Mouse (Mus musculus): ENCODE measurements around the gene Ttll11. TPM values are rescaled to one million over a fixed set of nuclear protein-coding genes. Genes with fewer than 3 reads are reported as not detected.

The Ttll11 gene
- polyA plus RNA-seq, 1 experiment from 2014 or later: 1.8 TPM

GRCm38 (mm10) chr2:35843896-35844690 lies 135.6 kb downstream of the Ttll11 start:
- H3K9me3 ChIP-seq (replicated peaks): no peaks in the 10 kb centered on the region
- no peak overlapping the region for H3K4me3 ChIP-seq
- no peak overlapping the region for H3K4me2 ChIP-seq
- H3K9ac ChIP-seq: no peak overlapping the region
- H3K27me3 ChIP-seq: no peaks in the 10 kb centered on the region; the same call in 1 of the 2 replicates
- WGBS: 32% methylated on average over 13 of the region's 13 CpGs
- no peaks in the 10 kb centered on the region for H3K36me3 ChIP-seq (ENCODE audit: poor library complexity, severe bottlenecking)
- no peak for ATAC-seq
- H3K4me1 ChIP-seq: peaks cover 47% of the 10 kb centered on the region
- H3K27ac ChIP-seq: no peak overlapping the region

- ATAC-seq: peak; percentile 73
- Histone ChIP-seq H3K9ac (no peak overlapping the region), H3K27ac (peak overlapping the region; percentile 21), H3K36me3 (ENCODE audit: poor library complexity, severe bottlenecking) (no peaks in the 10 kb centered on the region), H3K4me3 (no peak overlapping the region), H3K4me1 (peaks cover 47% of the 10 kb centered on the region), H3K4me2 (no peak overlapping the region), H3K27me3 (no peaks in the 10 kb centered on the region; the same call in 1 of the 2 replicates), H3K9me3 (replicated peaks) (no peaks in the 10 kb centered on the region)
- WGBS: 43% methylated on average over 16 of the region's 16 CpGs
Observed at GRCm38 (mm10) chr2:35842780-35843474, 136.8 kb downstream of the Ttll11 start.

- no peak for ATAC-seq
- Histone ChIP-seq H3K4me2 (no peak overlapping the region), H3K4me1 (peaks cover 47% of the 10 kb centered on the region), H3K36me3 (ENCODE audit: poor library complexity, severe bottlenecking) (no peaks in the 10 kb centered on the region), H3K27ac (no peak overlapping the region), H3K27me3 (no peaks in the 10 kb centered on the region; the same call in 1 of the 2 replicates), H3K9ac (no peak overlapping the region), H3K9me3 (replicated peaks) (peaks cover 6% of the 10 kb centered on the region), H3K4me3 (no peak overlapping the region)
- 56% methylated on average over 4 of the region's 4 CpGs for WGBS
Observed at GRCm38 (mm10) chr2:35841841-35842420, 137.8 kb downstream of the Ttll11 start.

- Histone ChIP-seq H3K4me2 (no peak overlapping the region), H3K36me3 (ENCODE audit: poor library complexity, severe bottlenecking) (no peaks in the 10 kb centered on the region), H3K27me3 (no peaks in the 10 kb centered on the region; the same call in 1 of the 2 replicates), H3K9ac (no peak overlapping the region), H3K4me3 (no peak overlapping the region), H3K4me1 (peaks cover 44% of the 10 kb centered on the region), H3K27ac (0 out of 2 replicates have a peak overlapping the region, but pooled peaks have one; percentile 28), H3K9me3 (replicated peaks) (peaks cover 10% of the 10 kb centered on the region)
- WGBS: 15% methylated on average over 14 of the region's 14 CpGs
- no peak for ATAC-seq
Observed at GRCm38 (mm10) chr2:35840956-35841816, 138.5 kb downstream of the Ttll11 start.

- no peaks in the 10 kb centered on the region; the same call in 1 of the 2 replicates for H3K27me3 ChIP-seq
- no peak overlapping the region for H3K27ac ChIP-seq
- H3K4me3 ChIP-seq: no peak overlapping the region
- H3K9me3 ChIP-seq (replicated peaks): peaks cover 10% of the 10 kb centered on the region
- WGBS: 77% methylated on average over 11 of the region's 11 CpGs
- H3K4me1 ChIP-seq: peaks cover 25% of the 10 kb centered on the region
- H3K36me3 ChIP-seq (ENCODE audit: poor library complexity, severe bottlenecking): no peaks in the 10 kb centered on the region
- no peak overlapping the region for H3K9ac ChIP-seq
- no peak overlapping the region for H3K4me2 ChIP-seq
- no peak for ATAC-seq
Observed at GRCm38 (mm10) chr2:35838751-35839479, 140.8 kb downstream of the Ttll11 start.

- no peak overlapping the region for H3K4me3 ChIP-seq
- peak; percentile 85 for ATAC-seq
- peaks cover 10% of the 10 kb centered on the region for H3K9me3 ChIP-seq (replicated peaks)
- H3K9ac ChIP-seq: no peak overlapping the region
- 0 out of 2 replicates have a peak, but pooled peaks cover 4% of the 10 kb centered on the region for H3K4me1 ChIP-seq
- H3K27me3 ChIP-seq: no peaks in the 10 kb centered on the region
- peak overlapping the region; percentile 75 for H3K27ac ChIP-seq
- H3K4me2 ChIP-seq: no peak overlapping the region
- no peaks in the 10 kb centered on the region for H3K36me3 ChIP-seq (ENCODE audit: poor library complexity, severe bottlenecking)
- 86% methylated on average over 10 of the region's 10 CpGs for whole genome bisulfite sequencing
Observed at GRCm38 (mm10) chr2:35834198-35834913, 145.4 kb downstream of the Ttll11 start.

GRCm38 (mm10) chr2:35833546-35833945 lies 146.2 kb downstream of the Ttll11 start:
- H3K4me3 ChIP-seq: no peak overlapping the region
- no peaks in the 10 kb centered on the region for H3K36me3 ChIP-seq (ENCODE audit: poor library complexity, severe bottlenecking)
- H3K4me1 ChIP-seq: 0 out of 2 replicates have a peak, but pooled peaks cover 4% of the 10 kb centered on the region
- no peak overlapping the region for H3K9ac ChIP-seq
- no peaks in the 10 kb centered on the region for H3K27me3 ChIP-seq
- 83% methylated on average over 6 of the region's 6 CpGs for WGBS
- H3K4me2 ChIP-seq: no peak overlapping the region
- no peak for ATAC-seq
- H3K9me3 ChIP-seq (replicated peaks): peaks cover 10% of the 10 kb centered on the region
- peak overlapping the region; percentile 25 for H3K27ac ChIP-seq

GRCm38 (mm10) chr2:35832742-35833425 lies 146.8 kb downstream of the Ttll11 start:
- ATAC-seq: no peak
- 0 out of 2 replicates have a peak, but pooled peaks cover 4% of the 10 kb centered on the region for H3K4me1 ChIP-seq
- no peaks in the 10 kb centered on the region for H3K27me3 ChIP-seq
- no peaks in the 10 kb centered on the region for H3K36me3 ChIP-seq (ENCODE audit: poor library complexity, severe bottlenecking)
- no peak overlapping the region for H3K9ac ChIP-seq
- H3K4me2 ChIP-seq: no peak overlapping the region
- H3K27ac ChIP-seq: no peak overlapping the region
- peaks cover 10% of the 10 kb centered on the region for H3K9me3 ChIP-seq (replicated peaks)
- no peak overlapping the region for H3K4me3 ChIP-seq
- WGBS: 62% methylated on average over 11 of the region's 11 CpGs

- H3K4me2 ChIP-seq: no peak overlapping the region
- 0 out of 2 replicates have a peak, but pooled peaks cover 4% of the 10 kb centered on the region for H3K4me1 ChIP-seq
- H3K27ac ChIP-seq: no peak overlapping the region
- H3K4me3 ChIP-seq: no peak overlapping the region
- peaks cover 4% of the 10 kb centered on the region; the same call in 1 of the 2 replicates for H3K9me3 ChIP-seq (replicated peaks)
- H3K36me3 ChIP-seq (ENCODE audit: poor library complexity, severe bottlenecking): no peaks in the 10 kb centered on the region
- H3K27me3 ChIP-seq: no peaks in the 10 kb centered on the region
- H3K9ac ChIP-seq: no peak overlapping the region
- ATAC-seq: no peak
- 70% methylated on average over 10 of the region's 10 CpGs for WGBS
Observed at GRCm38 (mm10) chr2:35831904-35832581, 147.7 kb downstream of the Ttll11 start.
